Mouse (Mus musculus): Measurements from ENCODE around the gene Ncaph2.

Gene Ncaph2

GRCm38 (mm10) chr15:89355241-89356187, at the start of gene Ncaph2, which contains the start of gene Lmf2:
TSS of gene Ncaph2 (plus strand) at chr15:89355719.
TSS of gene Lmf2 (minus strand) at chr15:89355659.
- peak; percentile 97 for DNase-seq (ENCODE audit: low read depth, low spot score)

DNA sequence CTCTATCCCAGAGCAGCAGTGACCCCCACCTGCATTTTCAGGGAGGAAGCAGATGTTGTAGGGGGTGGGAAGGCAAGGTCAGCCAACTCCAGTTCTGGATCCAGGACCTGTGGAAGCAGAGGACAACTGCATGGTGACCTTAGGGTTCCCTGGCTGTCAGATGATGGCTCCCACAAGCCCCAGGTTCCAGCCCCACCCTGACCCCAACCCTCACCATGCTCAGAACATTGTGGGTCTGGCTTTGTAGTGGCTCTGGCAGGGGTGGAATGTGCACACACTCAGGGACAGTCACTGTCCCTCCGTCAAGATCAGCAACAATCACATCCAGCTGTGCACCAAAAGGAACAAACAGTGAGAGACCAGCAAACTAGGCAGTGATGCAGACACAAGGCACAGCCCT, 49.6 kb upstream of the Ncaph2 start:
- no peak for DNase-seq (ENCODE audit: low read depth, low spot score)

DNA sequence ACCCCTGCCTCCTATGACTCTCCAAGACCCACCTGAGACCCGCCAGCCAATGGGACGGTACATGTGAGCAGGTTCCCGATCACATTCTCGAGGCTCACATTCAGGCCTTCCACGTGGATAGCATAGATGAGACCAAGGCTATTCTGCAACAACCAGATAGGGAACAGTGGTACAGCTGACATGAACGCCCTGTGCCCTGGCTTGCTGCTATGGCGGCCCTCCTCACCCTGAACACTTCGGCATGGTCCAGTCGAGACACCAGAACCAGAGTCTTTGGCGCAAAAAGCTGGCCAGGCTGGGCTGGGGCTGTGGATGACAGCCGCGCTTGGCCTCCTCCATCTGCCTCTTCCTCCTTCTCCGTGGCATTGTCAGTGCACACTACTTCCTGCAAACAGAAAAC, 48.1 kb upstream of the Ncaph2 start:
- DNase-seq (ENCODE audit: low read depth, low spot score) = no peak

GRCm38 (mm10) chr15:89308406-89309139, 46.9 kb upstream of the Ncaph2 start:
- DNase-seq (ENCODE audit: low read depth, low spot score) = no peak

GRCm38 (mm10) chr15:89309962-89310498, 45.5 kb upstream of the Ncaph2 start:
- DNase-seq (ENCODE audit: low read depth, low spot score) = peak; percentile 92

- DNase-seq (ENCODE audit: low read depth, low spot score) = no peak
Observed at GRCm38 (mm10) chr15:89313359-89313758, 42.2 kb upstream of the Ncaph2 start.

DNA sequence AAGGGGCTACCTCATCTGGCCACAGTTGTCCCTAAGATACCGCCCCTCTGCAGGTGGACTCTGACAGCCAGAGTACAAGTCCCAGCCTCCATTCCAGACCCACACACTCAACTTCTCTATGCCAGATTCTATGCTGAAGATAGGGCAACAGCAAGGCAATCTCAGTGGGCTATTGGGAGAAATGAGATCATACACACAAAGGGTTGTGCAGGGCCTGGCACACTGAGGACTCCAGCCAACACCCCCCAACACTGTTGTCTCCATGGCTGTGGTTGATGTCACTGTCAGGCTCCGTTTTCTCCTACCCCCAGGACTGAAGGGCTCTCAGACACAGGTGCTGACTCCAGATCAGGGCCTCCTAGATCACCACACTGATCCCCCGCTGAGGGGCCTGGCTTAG, 41.4 kb upstream of the Ncaph2 start:
- no peak for DNase-seq (ENCODE audit: low read depth, low spot score)

DNA sequence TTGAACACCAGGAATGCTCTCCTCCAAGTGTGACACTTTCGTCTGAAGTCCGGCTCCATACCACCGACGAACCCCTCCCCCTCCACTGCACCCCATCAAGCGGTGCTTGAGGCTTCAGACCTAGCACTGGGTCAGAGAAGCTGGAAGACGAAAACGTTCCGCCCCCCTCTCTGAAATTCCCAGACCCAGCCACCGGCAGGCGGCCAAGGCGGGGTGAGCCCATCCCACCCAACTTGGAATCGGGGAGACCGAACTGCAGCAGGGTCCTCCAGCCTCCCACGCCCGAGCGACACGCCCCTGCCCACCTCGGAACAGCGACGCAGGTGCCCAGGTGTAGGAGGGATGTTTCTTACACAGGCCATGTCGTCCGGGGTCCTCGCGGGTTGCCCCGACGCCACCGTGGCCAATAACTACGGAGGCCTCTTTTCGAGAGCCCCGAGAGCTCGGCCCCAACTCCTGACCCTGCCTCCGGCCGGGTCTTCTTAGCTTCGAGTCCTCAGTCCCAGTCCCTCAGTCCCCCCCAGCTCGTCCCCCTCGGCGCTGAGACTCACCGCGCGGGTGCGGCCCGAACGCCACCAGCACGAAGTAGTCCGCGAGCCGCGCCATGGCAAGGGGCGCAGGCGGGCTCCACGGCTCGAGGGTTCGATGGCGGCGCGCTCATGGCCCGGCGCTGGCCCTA, 40.9 kb upstream of the Ncaph2 start:
- DNase-seq (ENCODE audit: low read depth, low spot score) = no peak

DNA sequence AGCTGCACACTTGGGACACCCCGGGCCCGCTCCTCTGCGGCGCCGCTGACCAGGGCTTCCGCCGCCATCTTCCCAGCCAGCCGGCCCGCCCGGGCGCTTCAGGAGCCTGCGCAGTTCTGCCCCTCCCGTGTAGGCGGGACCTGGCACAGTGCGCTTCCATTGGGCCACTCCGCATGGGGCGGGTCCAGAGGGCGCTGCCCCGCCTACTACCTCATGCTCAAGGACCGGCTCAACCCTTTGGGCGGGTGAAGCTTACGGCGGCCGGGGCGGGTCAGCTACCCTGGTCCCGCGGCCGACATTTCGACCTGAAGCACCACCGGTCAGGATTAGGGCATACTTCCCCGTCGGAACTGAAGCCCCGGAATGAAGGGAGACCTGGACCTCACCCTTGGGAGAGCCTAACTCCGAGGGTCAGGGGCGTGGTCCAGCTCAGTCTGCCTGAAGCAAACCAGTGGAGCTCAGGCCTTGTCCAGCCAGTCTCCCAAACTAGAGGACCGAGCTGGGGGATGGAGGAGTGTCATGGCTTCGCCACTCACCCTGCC, 40.3 kb upstream of the Ncaph2 start, which contains the start of gene Sbf1:
Sbf1 (minus strand) TSS at position 122 of the 542 bp plus-strand sequence.
- DNase-seq (ENCODE audit: low read depth, low spot score) = peak; percentile 96

DNA sequence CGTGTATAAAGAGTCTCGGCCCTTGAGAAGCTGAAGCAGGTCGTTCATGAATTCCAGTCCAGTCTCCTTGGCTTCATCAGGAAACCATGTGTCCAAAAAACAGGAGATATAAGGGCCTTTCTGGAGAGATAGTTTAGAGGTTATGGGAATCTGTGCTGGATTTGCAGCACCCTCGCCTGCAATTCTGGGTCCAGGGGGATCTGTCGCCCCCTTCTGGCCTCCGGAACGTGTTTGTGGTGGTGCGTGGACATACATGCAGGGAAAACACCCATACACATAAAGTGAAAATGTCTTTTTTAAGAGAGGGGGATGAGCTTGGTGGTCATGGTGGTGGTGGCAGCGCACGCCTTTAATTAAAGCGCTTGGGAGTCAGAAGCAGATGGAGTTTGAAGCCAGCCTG, 39.4 kb upstream of the Ncaph2 start:
- peak; percentile 52 for DNase-seq (ENCODE audit: low read depth, low spot score)

DNA sequence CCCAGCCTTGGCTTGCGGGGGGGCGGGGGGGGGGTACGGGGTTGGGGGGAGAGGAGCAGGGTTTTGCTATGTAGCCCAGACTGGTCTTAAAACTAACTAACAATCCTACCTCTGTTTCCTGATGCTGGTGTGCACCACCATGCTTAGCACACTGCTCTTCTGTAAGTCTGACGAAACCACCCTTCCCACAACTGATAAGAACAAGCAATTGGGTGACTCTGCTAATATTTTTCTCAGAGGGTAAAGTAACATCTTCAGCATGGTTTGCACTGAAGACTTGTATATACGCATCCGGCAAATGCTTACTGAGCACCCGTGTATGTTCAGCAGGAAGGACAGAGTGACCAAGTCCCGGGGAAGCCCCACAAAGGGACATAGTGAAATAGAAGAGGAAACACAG, 34.3 kb upstream of the Ncaph2 start:
- DNase-seq (ENCODE audit: low read depth, low spot score) = no peak

DNA sequence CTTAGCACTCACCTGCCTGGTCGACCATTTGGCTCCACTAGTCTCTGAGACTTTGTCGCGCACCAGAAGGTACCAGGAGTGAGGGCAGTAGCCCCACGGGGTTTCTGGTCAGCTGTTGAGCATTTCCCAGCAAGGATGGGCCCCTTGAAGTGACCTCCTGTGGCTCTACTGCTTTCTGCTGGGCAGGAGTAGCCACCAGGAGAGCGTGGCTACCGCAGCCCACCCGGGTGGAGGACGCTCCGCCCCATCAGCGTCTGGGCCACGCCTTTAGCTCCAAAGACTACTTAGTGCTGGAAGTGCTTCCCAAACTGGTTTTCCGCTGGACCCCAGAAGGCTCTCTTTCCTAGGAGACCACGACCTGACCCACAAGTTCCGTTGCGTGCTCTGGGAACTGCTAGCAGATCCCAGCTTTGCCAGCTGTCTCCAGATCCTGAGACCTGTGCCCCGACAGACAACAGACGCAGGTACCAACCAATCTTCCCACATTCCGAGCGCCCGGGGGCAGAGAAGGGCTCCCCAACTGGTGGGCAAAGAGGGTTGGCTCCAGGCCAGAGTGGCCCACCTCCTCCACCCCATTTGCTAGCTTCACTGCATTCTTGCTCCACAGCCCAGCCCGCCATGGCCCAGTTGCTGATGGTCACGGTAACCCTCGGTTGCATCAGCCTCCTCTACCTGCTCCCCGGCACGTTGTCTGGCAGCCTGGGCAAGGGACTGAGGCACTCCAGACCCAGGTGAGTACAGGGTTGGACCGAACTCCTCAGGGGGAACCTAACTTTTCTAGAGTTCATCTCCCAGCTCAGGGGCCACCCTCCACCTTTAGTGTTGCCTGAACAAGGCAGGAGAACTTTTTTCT, 32.6 kb upstream of the Ncaph2 start, which contains the start of gene Adm2:
Adm2 (plus strand) TSS at position 51 of the 853 bp plus-strand sequence.
- DNase-seq (ENCODE audit: low read depth, low spot score) = no peak

- DNase-seq (ENCODE audit: low read depth, low spot score) = no peak
Observed at GRCm38 (mm10) chr15:89323656-89324055, 31.9 kb upstream of the Ncaph2 start.

DNA sequence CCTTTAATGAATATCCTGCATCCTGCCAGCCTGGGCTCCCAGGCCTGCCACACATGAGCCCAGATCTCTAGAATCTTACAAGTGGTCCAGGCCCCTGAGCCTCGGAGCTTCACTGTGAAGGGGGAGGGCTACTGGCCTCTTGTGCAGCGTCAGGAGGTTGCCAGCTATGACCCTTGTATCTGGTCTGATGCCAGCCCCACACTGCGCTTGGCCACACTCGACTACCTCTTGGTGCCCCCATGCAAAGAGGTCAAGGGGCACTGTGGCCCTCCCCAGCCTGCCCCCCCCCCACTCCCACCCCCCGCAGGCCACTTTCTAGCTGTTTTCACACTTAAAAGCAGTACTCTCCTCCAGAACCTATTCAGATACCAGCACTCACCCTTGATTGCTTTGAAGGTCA, 29.1 kb upstream of the Ncaph2 start:
- DNase-seq (ENCODE audit: low read depth, low spot score) = no peak

GRCm38 (mm10) chr15:89334271-89334670, 21.2 kb upstream of the Ncaph2 start, which contains the start of gene Miox:
TSS of gene Miox (plus strand) at chr15:89334398.
- DNase-seq (ENCODE audit: low read depth, low spot score) = no peak

DNA sequence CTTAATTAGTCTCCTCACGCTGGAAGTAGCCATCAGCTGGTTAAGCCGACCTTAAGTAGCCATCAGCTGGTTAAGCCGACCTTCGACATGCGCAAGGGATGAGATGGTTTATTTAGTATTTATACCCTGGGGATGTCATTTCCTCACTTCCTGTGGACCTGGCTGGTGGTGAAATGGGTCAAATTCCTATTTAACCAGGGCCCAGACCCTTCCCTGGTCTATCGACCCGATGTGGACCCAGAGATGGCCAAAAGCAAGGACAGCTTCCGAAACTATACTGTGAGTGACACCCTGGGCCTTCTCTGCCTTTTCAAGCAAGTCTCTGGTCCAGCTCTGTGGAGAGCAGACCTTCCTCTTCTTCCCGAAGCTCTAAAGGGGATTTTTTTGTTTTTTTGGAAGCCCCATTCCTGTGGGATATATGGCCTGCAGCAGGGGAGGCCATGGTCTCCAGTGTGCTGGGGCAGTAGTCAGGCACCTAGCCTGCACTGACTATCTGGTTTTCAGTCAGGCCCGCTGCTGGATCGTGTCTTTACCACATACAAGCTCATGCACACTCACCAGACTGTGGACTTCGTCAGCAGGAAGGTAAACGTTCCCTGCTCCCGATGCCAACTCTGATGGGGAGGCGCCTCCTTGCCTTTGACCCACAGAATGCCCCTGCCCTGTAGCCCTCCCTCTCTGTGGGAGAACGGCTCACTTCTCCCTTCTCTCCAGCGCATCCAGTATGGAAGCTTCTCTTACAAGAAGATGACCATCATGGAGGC, 20.6 kb upstream of the Ncaph2 start:
- no peak for DNase-seq (ENCODE audit: low read depth, low spot score)

DNA sequence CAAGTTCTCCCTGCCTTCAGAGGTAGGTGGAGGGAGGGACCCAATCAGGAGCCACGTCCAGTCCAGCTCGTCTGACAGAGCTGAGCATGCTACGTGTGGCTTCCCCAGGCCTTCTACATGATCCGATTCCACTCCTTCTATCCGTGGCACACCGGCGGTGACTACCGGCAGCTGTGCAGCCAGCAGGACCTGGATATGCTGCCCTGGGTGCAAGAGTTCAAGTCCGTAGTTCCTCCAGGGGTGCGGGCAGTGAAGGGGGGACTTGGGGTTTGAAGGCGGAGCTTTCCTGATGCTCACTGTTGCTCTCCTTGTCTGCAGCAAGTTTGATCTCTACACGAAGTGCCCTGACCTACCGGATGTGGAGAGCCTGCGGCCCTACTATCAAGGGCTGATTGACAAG, 19.1 kb upstream of the Ncaph2 start:
- DNase-seq (ENCODE audit: low read depth, low spot score) = no peak

GRCm38 (mm10) chr15:89339696-89340095, 15.8 kb upstream of the Ncaph2 start:
- DNase-seq (ENCODE audit: low read depth, low spot score) = no peak

DNA sequence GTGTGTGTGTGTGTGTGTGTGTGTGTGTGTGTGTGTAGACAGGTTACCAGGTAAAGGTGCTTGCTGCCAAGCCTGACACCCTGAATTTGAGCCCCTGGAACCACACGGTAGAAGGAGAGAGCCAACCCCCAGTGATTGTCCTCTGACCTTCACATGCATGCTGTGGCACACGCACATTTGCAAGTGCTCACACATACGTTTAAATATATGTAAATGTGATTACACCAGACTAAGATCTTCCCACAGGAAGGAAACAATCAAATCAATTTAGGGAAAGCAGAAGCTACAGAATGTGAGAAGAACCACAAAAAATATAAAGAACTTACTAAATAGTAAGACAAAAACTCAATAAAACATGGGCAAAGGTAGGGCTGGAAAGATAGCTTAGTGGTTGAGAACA, 15.4 kb upstream of the Ncaph2 start:
- no peak for DNase-seq (ENCODE audit: low read depth, low spot score)

GRCm38 (mm10) chr15:89341678-89342077, 13.8 kb upstream of the Ncaph2 start:
- DNase-seq (ENCODE audit: low read depth, low spot score) = no peak
